Mouse (Mus musculus): Measurements from ENCODE around the gene Arsa. TPM values are rescaled to one million over a fixed set of nuclear protein-coding genes. Genes with fewer than 3 reads are reported as not detected.
"Not testable (repeated sequence)": the region's sequence is repeated elsewhere in the genome, so short reads cannot be mapped to it uniquely, and the experiment has no call there.

Gene Arsa
- polyA plus RNA-seq, 1 experiment from 2014 or later, result 32.0 TPM

DNA sequence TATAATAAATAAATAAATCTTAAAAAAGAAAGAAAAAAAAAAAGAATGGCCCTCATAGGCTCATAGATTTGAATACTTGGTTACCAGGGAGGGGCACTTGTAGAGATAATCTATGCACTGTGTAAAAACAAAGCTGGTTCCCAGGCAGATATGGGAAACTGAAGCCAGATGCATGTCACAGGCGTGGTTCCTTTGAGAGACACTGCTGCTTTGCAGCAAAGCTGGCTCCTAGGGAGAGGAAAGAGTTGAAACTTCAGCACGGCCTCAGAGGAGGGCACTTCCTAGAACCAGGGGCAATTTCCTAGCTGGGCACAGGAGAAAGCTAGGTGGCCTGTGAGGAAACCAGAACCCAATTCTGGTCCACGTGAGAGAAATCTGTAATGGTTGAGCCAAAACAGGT is 43.1 kb downstream of the Arsa start:
- ATAC-seq, result no peak
- Histone ChIP-seq H3K4me2 (replicated peaks; ENCODE audit: low read depth) (no peak overlapping the region), H3K9ac (ENCODE audit: low read depth, low read length) (no peak overlapping the region), H3K4me3 (ENCODE audit: low read depth, low read length) (no peak overlapping the region), H3K27me3 (replicated peaks; ENCODE audit: control insufficient read depth, insufficient read depth, low read length) (no peaks in the 10 kb centered on the region), H3K36me3 (ENCODE audit: control insufficient read depth, insufficient read depth) (no peaks in the 10 kb centered on the region), H3K27ac (ENCODE audit: low read depth, low read length) (no peak overlapping the region), H3K4me1 (replicated peaks; ENCODE audit: control insufficient read depth, insufficient read depth, low read length) (no peaks in the 10 kb centered on the region; the same call in 1 of the 2 replicates), H3K9me3 (ENCODE audit: control insufficient read depth) (no peaks in the 10 kb centered on the region)
- TF ChIP-seq CTCF (IDR thresholded peaks at IDR 0.05; ENCODE audit: low read depth), result no peak
- WGBS, result 66% methylated on average over 3 of the region's 3 CpGs

DNA sequence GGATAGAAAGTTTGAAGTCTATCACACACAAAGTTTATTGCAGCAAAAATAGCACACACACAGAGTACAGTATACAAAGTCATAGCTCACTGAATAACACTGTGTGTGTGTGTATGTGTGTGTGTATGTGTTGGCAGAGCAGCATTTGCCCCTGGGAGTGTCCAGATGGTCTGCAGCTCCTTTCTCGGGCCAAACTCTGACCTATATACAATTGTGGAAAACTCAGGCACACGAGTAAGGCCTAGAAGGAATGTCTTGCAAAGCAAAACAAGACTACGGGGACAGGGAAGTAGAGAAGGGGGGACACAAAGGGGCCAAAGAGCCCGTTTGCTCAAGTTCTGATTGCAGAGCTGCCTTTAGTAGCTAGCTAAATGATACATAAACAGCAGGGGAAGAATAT is 44.3 kb downstream of the Arsa start:
- WGBS, result 70% methylated on average over 4 of the region's 4 CpGs
- H3K27me3 ChIP-seq (replicated peaks; ENCODE audit: control insufficient read depth, insufficient read depth, low read length), result no peaks in the 10 kb centered on the region
- H3K9ac ChIP-seq (ENCODE audit: low read depth, low read length), result no peak overlapping the region
- no peak overlapping the region for H3K4me2 ChIP-seq (replicated peaks; ENCODE audit: low read depth)
- H3K4me3 ChIP-seq (ENCODE audit: low read depth, low read length), result no peak overlapping the region
- no peaks in the 10 kb centered on the region for H3K36me3 ChIP-seq (ENCODE audit: control insufficient read depth, insufficient read depth)
- peaks cover 8% of the 10 kb centered on the region; the same call in 1 of the 2 replicates for H3K4me1 ChIP-seq (replicated peaks; ENCODE audit: control insufficient read depth, insufficient read depth, low read length)
- H3K9me3 ChIP-seq (ENCODE audit: control insufficient read depth), result no peaks in the 10 kb centered on the region
- TF ChIP-seq CTCF (IDR thresholded peaks at IDR 0.05; ENCODE audit: low read depth), result no peak
- no peak for ATAC-seq
- no peak overlapping the region for H3K27ac ChIP-seq (ENCODE audit: low read depth, low read length)

DNA sequence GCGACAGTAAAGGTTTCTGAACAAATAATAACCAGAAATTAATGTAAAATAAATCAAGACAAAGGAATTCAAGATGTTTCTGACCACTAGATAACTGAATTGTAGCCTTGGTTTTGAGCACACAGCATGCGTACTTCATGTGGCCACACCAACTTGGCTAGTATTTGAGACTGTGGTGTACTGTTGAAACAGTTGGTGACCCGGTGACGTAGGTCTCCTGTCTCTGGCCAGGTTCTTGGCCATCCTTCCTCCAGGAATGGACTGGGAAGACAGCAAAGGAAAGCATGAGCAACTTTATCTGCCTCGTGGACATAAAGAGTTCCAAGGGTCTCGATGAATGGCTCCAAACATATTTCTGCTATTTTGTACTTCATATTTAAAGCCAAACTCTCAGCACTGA is 45.4 kb downstream of the Arsa start:
- TF ChIP-seq CTCF (IDR thresholded peaks at IDR 0.05; ENCODE audit: low read depth), result no peak
- no peaks in the 10 kb centered on the region for H3K9me3 ChIP-seq (ENCODE audit: control insufficient read depth)
- 94% methylated on average over 6 of the region's 6 CpGs for WGBS
- H3K27me3 ChIP-seq (replicated peaks; ENCODE audit: control insufficient read depth, insufficient read depth, low read length), result no peaks in the 10 kb centered on the region
- peaks cover 8% of the 10 kb centered on the region; the same call in 1 of the 2 replicates for H3K4me1 ChIP-seq (replicated peaks; ENCODE audit: control insufficient read depth, insufficient read depth, low read length)
- H3K36me3 ChIP-seq (ENCODE audit: control insufficient read depth, insufficient read depth), result peaks cover 9% of the 10 kb centered on the region
- H3K27ac ChIP-seq (ENCODE audit: low read depth, low read length), result no peak overlapping the region
- H3K4me3 ChIP-seq (ENCODE audit: low read depth, low read length), result no peak overlapping the region
- no peak for ATAC-seq
- no peak overlapping the region for H3K9ac ChIP-seq (ENCODE audit: low read depth, low read length)
- no peak overlapping the region for H3K4me2 ChIP-seq (replicated peaks; ENCODE audit: low read depth)

DNA sequence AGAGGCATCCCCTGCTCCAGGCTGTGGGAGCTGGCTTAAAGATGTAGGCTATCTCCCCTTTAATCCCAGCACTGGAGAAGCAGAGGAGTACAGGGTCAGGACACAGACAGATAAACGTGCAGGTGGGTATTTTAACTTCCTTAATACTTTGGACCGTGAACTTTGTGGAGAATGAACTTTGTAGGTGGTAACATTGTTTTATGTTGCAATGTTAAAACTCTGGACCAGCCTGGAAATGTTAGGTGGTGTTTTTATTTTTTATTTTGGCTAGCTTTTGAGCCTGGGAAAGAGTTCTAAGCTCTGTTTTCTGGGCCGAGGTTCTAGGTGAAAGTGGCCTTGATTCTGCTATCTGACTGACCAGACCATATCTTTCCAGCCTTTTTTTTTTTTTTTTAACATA is 46.0 kb downstream of the Arsa start:
- H3K4me2 ChIP-seq (replicated peaks; ENCODE audit: low read depth), result no peak overlapping the region
- ATAC-seq, result no peak
- TF ChIP-seq CTCF (IDR thresholded peaks at IDR 0.05; ENCODE audit: low read depth), result no peak
- H3K27ac ChIP-seq (ENCODE audit: low read depth, low read length), result no peak overlapping the region
- no peaks in the 10 kb centered on the region for H3K27me3 ChIP-seq (replicated peaks; ENCODE audit: control insufficient read depth, insufficient read depth, low read length)
- H3K4me1 ChIP-seq (replicated peaks; ENCODE audit: control insufficient read depth, insufficient read depth, low read length), result peaks cover 8% of the 10 kb centered on the region; the same call in 1 of the 2 replicates
- H3K4me3 ChIP-seq (ENCODE audit: low read depth, low read length), result no peak overlapping the region
- WGBS, result 44% methylated on average over 3 of the region's 3 CpGs
- no peaks in the 10 kb centered on the region for H3K9me3 ChIP-seq (ENCODE audit: control insufficient read depth)
- H3K36me3 ChIP-seq (ENCODE audit: control insufficient read depth, insufficient read depth), result peaks cover 14% of the 10 kb centered on the region
- H3K9ac ChIP-seq (ENCODE audit: low read depth, low read length), result no peak overlapping the region

DNA sequence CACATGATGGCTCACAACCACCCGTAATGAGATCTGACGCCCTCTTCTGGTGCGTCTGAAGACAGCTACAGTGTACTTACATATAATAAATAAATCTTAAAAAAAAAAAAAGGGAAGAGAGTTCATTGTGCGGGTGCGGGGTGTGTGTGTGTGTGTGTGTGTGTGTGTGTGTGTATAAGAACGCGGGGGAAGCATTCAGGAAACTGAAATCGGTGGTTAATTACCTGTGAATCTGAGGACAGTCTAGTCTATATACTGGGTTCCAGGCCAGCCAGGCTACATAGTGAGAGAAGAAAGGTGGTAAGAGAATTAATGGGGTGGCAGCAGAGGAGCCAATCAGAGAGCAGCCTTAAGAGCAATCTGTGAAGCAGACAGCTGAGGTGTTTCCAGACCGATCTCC is 46.5 kb downstream of the Arsa start:
- WGBS, result 79% methylated on average over 9 of the region's 9 CpGs
- not testable (repeated sequence) for H3K9ac ChIP-seq (ENCODE audit: low read depth, low read length); H3K9me3 ChIP-seq (ENCODE audit: control insufficient read depth); H3K4me3 ChIP-seq (ENCODE audit: low read depth, low read length); H3K27me3 ChIP-seq (replicated peaks; ENCODE audit: control insufficient read depth, insufficient read depth, low read length); H3K4me1 ChIP-seq (replicated peaks; ENCODE audit: control insufficient read depth, insufficient read depth, low read length); H3K27ac ChIP-seq (ENCODE audit: low read depth, low read length); ATAC-seq
- H3K36me3 ChIP-seq (ENCODE audit: control insufficient read depth, insufficient read depth), result peaks cover 19% of the 10 kb centered on the region
- H3K4me2 ChIP-seq (replicated peaks; ENCODE audit: low read depth), result peak overlapping the region; percentile 94; the same call in 1 of the 2 replicates

DNA sequence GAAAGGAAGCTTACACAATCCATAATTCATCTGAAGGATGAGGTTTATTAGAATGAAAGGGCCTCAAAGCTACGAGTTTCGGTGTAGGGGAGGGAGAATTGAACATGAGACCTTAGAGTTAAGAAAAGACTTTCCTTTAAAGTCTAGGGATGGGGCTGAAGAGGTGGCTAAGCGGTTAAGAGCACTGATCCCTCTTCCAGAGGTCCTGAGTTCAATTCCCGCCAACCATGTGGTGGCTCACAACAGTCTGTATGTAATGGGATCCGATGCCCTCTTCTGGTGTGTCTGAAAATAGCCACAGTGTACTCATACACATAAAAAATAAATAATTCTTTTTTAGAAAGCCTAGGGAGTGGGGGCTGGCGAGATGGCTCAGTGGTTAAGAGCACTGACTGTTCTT is 46.9 kb downstream of the Arsa start:
- H3K4me2 ChIP-seq (replicated peaks; ENCODE audit: low read depth), result peak overlapping the region; percentile 94

More for the DNA sequence above, 46.9 kb downstream of the Arsa start:
- Histone ChIP-seq H3K9me3 (ENCODE audit: control insufficient read depth) (no peaks in the 10 kb centered on the region), H3K9ac (ENCODE audit: low read depth, low read length) (peak overlapping the region; percentile 83; the same call in 1 of the 2 replicates), H3K27ac (ENCODE audit: low read depth, low read length) (peak overlapping the region; percentile 99), H3K27me3 (replicated peaks; ENCODE audit: control insufficient read depth, insufficient read depth, low read length) (no peaks in the 10 kb centered on the region), H3K4me3 (ENCODE audit: low read depth, low read length) (peak overlapping the region; percentile 82), H3K4me1 (replicated peaks; ENCODE audit: control insufficient read depth, insufficient read depth, low read length) (peaks cover 8% of the 10 kb centered on the region; the same call in 1 of the 2 replicates), H3K36me3 (ENCODE audit: control insufficient read depth, insufficient read depth) (peaks cover 22% of the 10 kb centered on the region)
- peak; percentile 46 for TF ChIP-seq CTCF (IDR thresholded peaks at IDR 0.05; ENCODE audit: low read depth)
- 42% methylated on average over 6 of the region's 6 CpGs for WGBS
- ATAC-seq, result no peak

All from intestine, postnatal 0 days (tissue).